Mouse (Mus musculus): Measurements from ENCODE around the gene Rpa1.

- TF ChIP-seq CTCF (IDR thresholded peaks at IDR 0.05; ENCODE audit: low read depth) (no peak), EP300 (optimal IDR thresholded peaks at IDR 0.05) (no peak)
These were observed 84.2 kb downstream of the Rpa1 start for GRCm38 (mm10) chr11:75263964-75264312.

Data from stomach, postnatal 0 days (tissue).